Mouse (Mus musculus) adrenal gland, postnatal 10 days (tissue): ENCODE data around the gene Slc28a1. TPM values are rescaled to one million over a fixed set of nuclear protein-coding genes. Genes with fewer than 3 reads are reported as not detected.
"Not testable (repeated sequence)": the region's sequence is repeated elsewhere in the genome, so short reads cannot be mapped to it uniquely, and the experiment has no call there.

ENCODE experiments used
- DNase-seq: peaks from one replicate; pipeline ENCODE4 v3.0.0; 2021; ENCODE audit warnings: mixed read lengths
- total RNA-seq, 2 experiments: library from RNA; stranded (reverse); gene quantifications; 2 replicates each; pipeline ENCODE4 v1.2.3; 2021

Slc28a1 gene
- total RNA-seq, 2 experiments from 2014 or later: 0.58 to 0.66 TPM

- DNase-seq: peak; percentile 49
These were observed 52.5 kb downstream of the Slc28a1 start for GRCm38 (mm10) chr7:81167124-81167523.

- DNase-seq: no peak
These were observed 54.8 kb downstream of the Slc28a1 start for GRCm38 (mm10) chr7:81169351-81169750.

- DNase-seq: no peak
These were observed 59.3 kb downstream of the Slc28a1 start for GRCm38 (mm10) chr7:81173931-81174330.

GRCm38 (mm10) chr7:81174654-81175053 lies 60.1 kb downstream of the Slc28a1 start:
- no peak for DNase-seq

- no peak for DNase-seq
These were observed 61.7 kb downstream of the Slc28a1 start for GRCm38 (mm10) chr7:81176187-81176769.

GRCm38 (mm10) chr7:81179494-81179893 lies 64.9 kb downstream of the Slc28a1 start:
- no peak for DNase-seq

- DNase-seq: no peak
These were observed 68.0 kb downstream of the Slc28a1 start for GRCm38 (mm10) chr7:81182492-81183175.

GRCm38 (mm10) chr7:81183181-81183580 lies 68.6 kb downstream of the Slc28a1 start:
- DNase-seq: no peak

GRCm38 (mm10) chr7:81184136-81184535 lies 69.5 kb downstream of the Slc28a1 start:
- no peak for DNase-seq

- no peak for DNase-seq
These were observed 70.1 kb downstream of the Slc28a1 start for GRCm38 (mm10) chr7:81184651-81185050.

GRCm38 (mm10) chr7:81186036-81186435 lies 71.4 kb downstream of the Slc28a1 start:
- DNase-seq: peak; percentile 54

- no peak for DNase-seq
These were observed 74.6 kb downstream of the Slc28a1 start for GRCm38 (mm10) chr7:81189180-81189579.

- no peak for DNase-seq
These were observed 80.9 kb downstream of the Slc28a1 start for GRCm38 (mm10) chr7:81195509-81195908.

GRCm38 (mm10) chr7:81196796-81197195 lies 82.2 kb downstream of the Slc28a1 start:
- peak; percentile 45 for DNase-seq

- DNase-seq: peak; percentile 78
These were observed 83.9 kb downstream of the Slc28a1 start for GRCm38 (mm10) chr7:81198538-81198937.

GRCm38 (mm10) chr7:81199109-81199508 lies 84.5 kb downstream of the Slc28a1 start:
- DNase-seq: no peak

- DNase-seq: no peak
These were observed 85.2 kb downstream of the Slc28a1 start for GRCm38 (mm10) chr7:81199757-81200156.

- no peak for DNase-seq
These were observed 87.8 kb downstream of the Slc28a1 start for GRCm38 (mm10) chr7:81202389-81202788.

GRCm38 (mm10) chr7:81203576-81203975 lies 89.0 kb downstream of the Slc28a1 start:
- DNase-seq: not testable (repeated sequence)

- DNase-seq: peak; percentile 85
These were observed 94.3 kb downstream of the Slc28a1 start for GRCm38 (mm10) chr7:81208944-81209343.

GRCm38 (mm10) chr7:81209979-81210685 lies 95.5 kb downstream of the Slc28a1 start:
- DNase-seq: no peak

- DNase-seq: peak; percentile 73
These were observed 97.2 kb downstream of the Slc28a1 start for GRCm38 (mm10) chr7:81211760-81212159.

- peak; percentile 84 for DNase-seq
These were observed 97.7 kb downstream of the Slc28a1 start for GRCm38 (mm10) chr7:81212261-81212681.
